Mouse (Mus musculus): ENCODE measurements around the gene Eif4enif1.

DNA sequence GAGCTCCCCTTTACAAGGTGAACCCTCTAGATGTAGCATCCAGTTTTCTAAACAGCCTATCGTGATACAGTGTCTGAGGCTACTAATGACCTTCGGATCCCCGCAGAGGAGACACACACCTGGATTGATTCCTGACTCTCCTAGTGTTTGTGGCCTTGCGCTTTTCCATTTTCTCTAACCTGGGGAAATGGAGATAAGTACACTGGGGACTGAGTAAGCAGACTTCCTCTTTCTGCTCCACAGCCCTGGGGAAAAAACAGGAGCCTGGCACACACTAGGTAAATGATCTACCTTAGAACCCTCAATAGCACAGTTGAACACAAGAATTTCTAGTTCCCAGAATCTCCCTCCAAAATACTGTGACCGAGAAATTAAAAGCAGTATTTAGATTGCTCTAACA, 85.7 kb downstream of the Eif4enif1 start:
- TF ChIP-seq CTCF (IDR thresholded peaks at IDR 0.05; ENCODE audit: control insufficient read depth, insufficient read depth, low read length), result no peak
- no peak for TF ChIP-seq POLR2A (IDR thresholded peaks at IDR 0.05; ENCODE audit: borderline replicate concordance, control insufficient read depth, low read depth, low read length)
